Mouse (Mus musculus) heart, adult 2 months (tissue): ENCODE measurements at regions not wholly inside any gene's neighbourhood (a gene's known extent, or its start where the extent isn't known, plus 50 kb on each side); places are given as distances from the start of the nearest gene placed in this dataset.
"Not testable (repeated sequence)": the region's sequence is repeated elsewhere in the genome, so short reads cannot be mapped to it uniquely, and the experiment has no call there.

Experiments used
- DNase-seq, 2 experiments: peaks; one replicate each; pipeline ENCODE4 v3.0.0; 2021
- H3K27ac ChIP-seq: fragments of 200-600 bp; 2 replicates; pipeline ENCODE4 v1.8.1; 2022
- H3K27me3 ChIP-seq: fragments of 200-500 bp; 2 replicates; pipeline ENCODE4 v1.6.1; 2012; ENCODE audit warnings: mild to moderate bottlenecking, low read length, inconsistent platforms, mixed read lengths; ENCODE audit not compliant: control insufficient read depth, insufficient read depth
- H3K36me3 ChIP-seq: fragments of 200-500 bp; 2 replicates; pipeline ENCODE4 v1.6.1; 2012; ENCODE audit warnings: low read length, inconsistent platforms; ENCODE audit not compliant: control insufficient read depth, insufficient read depth
- H3K4me1 ChIP-seq: fragments of 200-500 bp; 2 replicates; pipeline ENCODE4 v1.6.1; 2011; ENCODE audit warnings: low read length; ENCODE audit not compliant: control insufficient read depth, insufficient read depth
- H3K4me3 ChIP-seq: fragments of 200-600 bp; 2 replicates; pipeline ENCODE4 v1.8.1; 2022
- H3K79me2 ChIP-seq: fragments of 200-500 bp; replicated peaks from 2 replicates; pipeline ENCODE4 v1.6.1; 2012; ENCODE audit warnings: mild to moderate bottlenecking, inconsistent platforms, low read length, moderate library complexity, mixed read lengths; ENCODE audit not compliant: control insufficient read depth, insufficient read depth
- H3K9ac ChIP-seq: fragments of 200-500 bp; 2 replicates; pipeline ENCODE4 v1.6.1; 2012; ENCODE audit warnings: low read depth, mild to moderate bottlenecking, control low read depth, inconsistent platforms, low read length, mixed read lengths
- CTCF ChIP-seq: fragments of 200-600 bp; IDR thresholded peaks from 2 replicates; pipeline ENCODE4 v1.8.1; 2022; ENCODE audit warnings: antibody characterized with exemption, mild to moderate bottlenecking, moderate library complexity
- EP300 ChIP-seq: fragments of 200-500 bp; IDR thresholded peaks from 2 replicates; pipeline ENCODE4 v1.6.1; 2011; ENCODE audit warnings: low read depth, low read length, control low read depth; ENCODE audit not compliant: insufficient read depth
- POLR2A ChIP-seq: fragments of 200-500 bp; IDR thresholded peaks from 2 replicates; pipeline ENCODE4 v1.6.1; 2011; ENCODE audit warnings: mild to moderate bottlenecking, low read depth, low read length, control low read depth; ENCODE audit not compliant: insufficient read depth
- WGBS: fragments of 180-500 bp; shearing (Covaris S2); methylation state at CpG from one replicate; pipeline ENCODE4 v1.1.7; 2018; 5-methylcytosine and 5-hydroxymethylcytosine counted together
- intact Hi-C: fragments of 180-260 bp; cut with DNase I; formaldehyde crosslinking; loops from one replicate; pipeline ENCODE4 v1.15.1; 2025

DNA sequence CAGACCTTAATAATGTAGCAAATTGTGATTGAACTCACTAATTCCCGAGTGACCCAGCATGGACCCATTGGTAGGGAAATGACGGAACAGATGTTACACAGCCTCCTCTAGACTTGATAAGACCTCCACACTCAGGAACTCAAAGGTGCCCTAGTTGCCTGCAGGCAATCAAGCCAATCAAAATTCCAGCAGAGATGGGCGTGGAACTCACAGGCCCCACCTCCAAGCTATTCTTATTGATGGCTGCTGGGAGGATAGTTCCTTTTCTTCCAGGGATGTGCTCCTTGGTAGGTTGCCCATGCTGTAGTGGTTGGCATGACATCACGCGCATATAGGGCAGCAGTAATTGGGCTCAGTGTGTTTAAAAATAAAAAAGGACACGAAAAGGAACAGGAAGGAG lies 194.4 kb upstream of the Ift57 start:
- H3K27ac ChIP-seq: peak overlapping the region; percentile 44
- no peak overlapping the region for H3K9ac ChIP-seq
- DNase-seq: no peak
- H3K4me1 ChIP-seq: peaks cover 3% of the 10 kb centered on the region
- H3K36me3 ChIP-seq: no peaks in the 10 kb centered on the region
- H3K27me3 ChIP-seq: no peaks in the 10 kb centered on the region
- intact Hi-C loops: loop anchor here (5.0 to 10.0 kb wide), 4 partner anchors 193 to 1230 kb away; partner anchors contain the start of gene Ift57
- WGBS: 67% methylated on average over 6 of the region's 6 CpGs
- H3K79me2 ChIP-seq: no peaks in the 10 kb centered on the region
- TF ChIP-seq POLR2A (no peak), EP300 (no peak), CTCF (no peak)
- H3K4me3 ChIP-seq: no peak overlapping the region

- no peaks in the 10 kb centered on the region for H3K36me3 ChIP-seq
- no peaks in the 10 kb centered on the region for H3K27me3 ChIP-seq
- H3K79me2 ChIP-seq: no peaks in the 10 kb centered on the region
- H3K9ac ChIP-seq: no peak overlapping the region
- DNase-seq: no peak
- WGBS: 59% methylated on average over 9 of the region's 9 CpGs
- TF ChIP-seq CTCF (no peak), POLR2A (no peak), EP300 (no peak)
- intact Hi-C loops: loop anchor here (10.0 kb wide), 1 partner anchor 1230 kb away; no protein-coding TSS in a partner anchor
- peaks cover 3% of the 10 kb centered on the region for H3K4me1 ChIP-seq
- no peak overlapping the region for H3K27ac ChIP-seq
- H3K4me3 ChIP-seq: no peak overlapping the region
Observed at GRCm38 (mm10) chr16:49505271-49505670, 193.8 kb upstream of the Ift57 start.

GRCm38 (mm10) chr16:49518844-49519243 lies 180.2 kb upstream of the Ift57 start:
- Histone ChIP-seq H3K4me3 (no peak overlapping the region), H3K79me2 (no peaks in the 10 kb centered on the region), H3K36me3 (no peaks in the 10 kb centered on the region), H3K27me3 (no peaks in the 10 kb centered on the region), H3K9ac (no peak overlapping the region), H3K4me1 (peaks cover 2% of the 10 kb centered on the region; the same call in 1 of the 2 replicates), H3K27ac (no peak overlapping the region)
- WGBS: 90% methylated on average over 3 of the region's 3 CpGs
- TF ChIP-seq CTCF (no peak), EP300 (no peak), POLR2A (no peak)
- intact Hi-C loops: no loop called here
- no peak for DNase-seq

- no peaks in the 10 kb centered on the region for H3K79me2 ChIP-seq
- intact Hi-C loops: no loop called here
- no peak overlapping the region for H3K27ac ChIP-seq
- no peak overlapping the region for H3K4me3 ChIP-seq
- peaks cover 2% of the 10 kb centered on the region; the same call in 1 of the 2 replicates for H3K4me1 ChIP-seq
- no peak for DNase-seq
- TF ChIP-seq POLR2A (no peak), EP300 (no peak), CTCF (no peak)
- no peak overlapping the region for H3K9ac ChIP-seq
- WGBS: 74% methylated on average over 3 of the region's 3 CpGs
- no peaks in the 10 kb centered on the region for H3K27me3 ChIP-seq
- H3K36me3 ChIP-seq: no peaks in the 10 kb centered on the region
Observed at GRCm38 (mm10) chr16:49520411-49520810, 178.6 kb upstream of the Ift57 start.

DNA sequence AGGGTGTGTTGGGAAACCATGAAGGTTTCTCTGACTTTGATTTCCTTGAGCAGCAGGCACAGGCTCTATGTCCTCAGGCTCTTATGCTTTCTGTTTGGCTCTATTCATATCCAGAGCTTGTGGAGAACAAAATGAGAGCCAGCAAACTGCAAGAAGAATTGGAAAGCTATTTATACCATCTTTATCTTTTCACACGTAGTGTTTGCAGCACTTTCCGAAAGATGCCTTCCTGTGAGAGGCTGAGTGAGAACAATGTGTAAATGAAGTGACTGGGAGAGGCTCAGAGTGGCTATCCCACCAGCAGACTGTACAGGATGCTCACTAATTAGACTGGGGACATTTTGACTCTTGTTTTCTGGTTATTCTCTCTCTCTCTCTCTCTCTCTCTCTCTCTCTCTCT lies 177.3 kb upstream of the Ift57 start:
- H3K36me3 ChIP-seq: no peaks in the 10 kb centered on the region
- peak overlapping the region; percentile 61 for H3K27ac ChIP-seq
- H3K4me1 ChIP-seq: peaks cover 2% of the 10 kb centered on the region; the same call in 1 of the 2 replicates

DNA sequence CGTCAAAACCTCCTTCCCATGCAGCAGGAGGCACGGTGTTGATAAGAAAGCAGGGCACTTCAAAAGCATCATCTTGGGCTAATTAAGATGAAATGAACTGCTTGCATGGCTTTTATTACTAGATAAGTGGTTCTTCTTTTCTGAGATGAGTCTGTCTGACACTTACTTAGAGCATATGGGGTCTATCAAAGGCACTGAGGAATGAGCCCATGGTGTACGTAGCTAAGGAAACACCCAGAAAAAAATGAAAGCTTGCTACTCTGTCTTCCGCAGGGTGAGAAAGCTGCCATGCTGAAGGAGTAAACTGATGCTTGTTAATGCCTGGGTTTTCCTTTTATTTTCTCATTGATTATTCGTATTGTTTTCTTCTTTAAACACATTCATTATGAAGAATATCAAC lies 176.5 kb upstream of the Ift57 start:
- Histone ChIP-seq H3K79me2 (no peaks in the 10 kb centered on the region), H3K4me3 (no peak overlapping the region), H3K9ac (no peak overlapping the region), H3K27ac (no peak overlapping the region), H3K4me1 (peaks cover 2% of the 10 kb centered on the region; the same call in 1 of the 2 replicates), H3K27me3 (no peaks in the 10 kb centered on the region), H3K36me3 (no peaks in the 10 kb centered on the region)
- no peak for DNase-seq
- 82% methylated on average over 5 of the region's 5 CpGs for WGBS
- intact Hi-C loops: no loop called here
- no peak for TF ChIP-seq CTCF
- TF ChIP-seq POLR2A: no peak
- no peak for TF ChIP-seq EP300

More for the DNA sequence above, 177.3 kb upstream of the Ift57 start:
- DNase-seq: no peak
- TF ChIP-seq CTCF (no peak), POLR2A (no peak), EP300 (no peak)
- no peak overlapping the region for H3K9ac ChIP-seq
- intact Hi-C loops: no loop called here
- WGBS: 13% methylated on average over 2 of the region's 2 CpGs
- no peak overlapping the region for H3K4me3 ChIP-seq
- no peaks in the 10 kb centered on the region for H3K79me2 ChIP-seq
- H3K27me3 ChIP-seq: no peaks in the 10 kb centered on the region

DNA sequence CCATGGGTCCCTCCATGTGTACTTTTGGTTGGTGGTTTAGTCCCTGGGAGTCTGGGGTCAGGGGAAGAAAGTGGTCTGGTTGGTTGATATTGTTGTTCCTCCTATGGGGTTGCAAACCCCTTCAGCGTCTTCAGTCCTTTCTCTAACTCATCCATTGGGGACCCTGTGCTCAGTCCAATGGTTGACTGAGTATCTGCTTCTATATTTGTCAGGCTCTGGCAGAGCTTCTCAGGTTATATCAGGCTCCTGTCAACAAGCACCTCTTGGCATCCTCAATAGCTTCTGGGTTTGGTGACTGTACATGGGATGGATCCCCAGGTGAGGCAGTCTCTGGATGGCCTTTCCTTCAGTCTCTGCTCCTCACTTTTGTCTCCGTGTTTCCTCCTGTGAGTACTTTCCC lies 170.4 kb upstream of the Ift57 start:
- not testable (repeated sequence) for H3K27ac ChIP-seq, H3K9ac ChIP-seq, H3K79me2 ChIP-seq, H3K36me3 ChIP-seq, H3K4me1 ChIP-seq, H3K4me3 ChIP-seq, H3K27me3 ChIP-seq
- WGBS: 67% methylated on average over 2 of the region's 2 CpGs
- intact Hi-C loops: loop anchor here (5.0 kb wide), 1 partner anchor 169 kb away; the partner anchor contains the start of gene Ift57
- peak in 1 of 2 experiments; percentile 12 for DNase-seq
